Mouse (Mus musculus) cortical plate, adult 2 months (tissue): ENCODE results near the gene Schip1.

Experiments
- CTCF ChIP-seq: fragments of 200-500 bp; IDR thresholded peaks from 2 replicates; pipeline ENCODE4 v1.5.1; 2011; ENCODE audit warnings: mild to moderate bottlenecking, control low read depth, low read length; ENCODE audit not compliant: insufficient read depth; ENCODE audit errors: extremely low read depth
- POLR2A ChIP-seq: fragments of 200-500 bp; IDR thresholded peaks from 2 replicates; pipeline ENCODE4 v1.6.1; 2011; ENCODE audit warnings: mild to moderate bottlenecking, low read length, control low read depth; ENCODE audit not compliant: insufficient read depth; ENCODE audit errors: extremely low read depth

GRCm38 (mm10) chr3:68610598-68611261, 546.1 kb downstream of the Schip1 start:
- TF ChIP-seq CTCF, result no peak
- TF ChIP-seq POLR2A, result no peak
